In genomic region chr7:68080122-68080845, GRCm38 (mm10) we compare ENCODE assay signal across 12 mouse cellular contexts.
A peak's percentile ranks its signal among the peaks of the same experiment; 100 is the strongest.
DNase-seq lines count a peak whose midpoint lies in the region; ATAC-seq and TF ChIP-seq lines count a peak whose summit lies in the region.
"Had no signal": no experiment of that assay in that cellular context is flagged by ENCODE, and none has a peak within 500 bp of the region (broad histone marks: within the 10 kb centered on the region; RNA-seq: fewer than 3 reads in every experiment).

No protein-coding gene starts in this region.

- TF ChIP-seq CTCF in kidney, postnatal 0 days (IDR thresholded peaks at IDR 0.05; ENCODE audit: low read depth), result peak; percentile 12; the same call in 1 of the 2 replicates

- peaks cover 55% of the 10 kb centered on the region for H3K4me1 ChIP-seq in heart, embryonic 16.5 days (ENCODE audit: control insufficient read depth, insufficient read depth, low read length)
- H3K4me1 ChIP-seq in kidney, postnatal 0 days (replicated peaks; ENCODE audit: insufficient read depth, low read length), result peaks cover 38% of the 10 kb centered on the region

- H3K9me3 ChIP-seq in heart, embryonic 16.5 days (replicated peaks; ENCODE audit: control insufficient read depth, low read length), result no peaks in the 10 kb centered on the region
- H3K9me3 ChIP-seq in kidney, postnatal 0 days (replicated peaks; ENCODE audit: low read length), result no peaks in the 10 kb centered on the region
- H3K9me3 ChIP-seq: hindbrain, embryonic 12.5 days; liver, embryonic 13.5 days had no signal

- intact Hi-C loops in gastrocnemius, postnatal 14 days (cut with DNase I; ENCODE audit: low total_unique reads), result no loop called here

- H3K27me3 ChIP-seq in heart, embryonic 16.5 days (ENCODE audit: control insufficient read depth, insufficient read depth, low read length), result no peaks in the 10 kb centered on the region
- no peaks in the 10 kb centered on the region for H3K27me3 ChIP-seq in kidney, postnatal 0 days (ENCODE audit: insufficient read depth, low read length)
- H3K27me3 ChIP-seq: hindbrain, embryonic 12.5 days; liver, embryonic 13.5 days had no signal

- WGBS in heart, embryonic 16.5 days, result 38% methylated on average over 11 of the region's 11 CpGs
- 36% methylated on average over 11 of the region's 11 CpGs for WGBS in kidney, postnatal 0 days

- H3K27ac ChIP-seq in heart, embryonic 16.5 days (ENCODE audit: low read length), result peak overlapping the region; percentile 82
- peak overlapping the region; percentile 76 for H3K27ac ChIP-seq in kidney, postnatal 0 days
- H3K27ac ChIP-seq: hindbrain, embryonic 12.5 days; liver, embryonic 13.5 days had no signal

- DNase-seq in heart, adult 9 months (ENCODE audit: low spot score in 2 of 2), result no peak
- peak; percentile 46 to 59 for DNase-seq in adrenal gland, postnatal 36 days
- no peak for DNase-seq in kidney, postnatal 0 days (ENCODE audit: low spot score)
- DNase-seq in lung, postnatal 36 days, result peak; percentile 87
- DNase-seq in gastrocnemius, postnatal 14 days, result no peak
- DNase-seq in urinary bladder, adult 18-20 months (ENCODE audit: low spot score in 2 of 2), result no peak
- no peak for DNase-seq in thymus, adult 18-20 months
- DNase-seq: liver, embryonic 13.5 days had no signal

- 0 out of 2 replicates have a peak overlapping the region, but pooled peaks have one; percentile 21 for H3K4me2 ChIP-seq in heart, embryonic 16.5 days (ENCODE audit: low read depth, low read length)
- H3K4me2 ChIP-seq in kidney, postnatal 0 days (ENCODE audit: low read length), result no peak overlapping the region
- H3K4me2 ChIP-seq: hindbrain, embryonic 12.5 days; liver, embryonic 13.5 days had no signal

- peak overlapping the region; percentile 15; the same call in 1 of the 2 replicates for H3K9ac ChIP-seq in heart, embryonic 16.5 days (ENCODE audit: low read length)
- H3K9ac ChIP-seq in kidney, postnatal 0 days (ENCODE audit: low read depth, low read length), result 0 out of 2 replicates have a peak overlapping the region, but pooled peaks have one; percentile 9
- H3K9ac ChIP-seq: hindbrain, embryonic 12.5 days; liver, embryonic 13.5 days had no signal

- H3K4me3 ChIP-seq in heart, embryonic 16.5 days (ENCODE audit: low read length), result no peak overlapping the region
- no peak overlapping the region for H3K4me3 ChIP-seq in kidney, postnatal 0 days (replicated peaks; ENCODE audit: low read depth, low read length)
- H3K4me3 ChIP-seq: hindbrain, embryonic 12.5 days; liver, embryonic 13.5 days had no signal

- H3K36me3 ChIP-seq in heart, embryonic 16.5 days (ENCODE audit: control insufficient read depth, insufficient read depth), result no peaks in the 10 kb centered on the region
- H3K36me3 ChIP-seq in kidney, postnatal 0 days (ENCODE audit: insufficient read depth, low read length), result no peaks in the 10 kb centered on the region
- H3K36me3 ChIP-seq: hindbrain, embryonic 12.5 days; liver, embryonic 13.5 days had no signal

- peak; percentile 58; the same call in 1 of the 2 replicates for ATAC-seq in heart, embryonic 16.5 days (replicated peaks; ENCODE audit: extremely low read depth, insufficient read depth, low FRiP score)
- ATAC-seq in kidney, postnatal 0 days (replicated peaks; ENCODE audit: low FRiP score, low read depth), result peak; percentile 67
- ATAC-seq: forebrain, embryonic 16.5 days; midbrain, embryonic 16.5 days had no signal

Comparison
In these comparisons a context has a peak if more than half of its experiments do, and no peak if none do; other contexts are left out.
1. DNase-seq: peak in adrenal gland, postnatal 36 days (2 of 2) and lung, postnatal 36 days (single experiment); none in heart, adult 9 months (0 of 2), kidney, postnatal 0 days (single experiment), gastrocnemius, postnatal 14 days (single experiment), urinary bladder, adult 18-20 months (0 of 2) and thymus, adult 18-20 months (0 of 2).